Mouse (Mus musculus) MEL (cell line): ENCODE data around the gene Bcap29. TPM values are rescaled to one million over a fixed set of nuclear protein-coding genes. Genes with fewer than 3 reads are reported as not detected.
A peak's percentile ranks its signal among the peaks of the same experiment; 100 is the strongest.

ENCODE experiments used
- DNase-seq: peaks from one replicate; pipeline ENCODE4 v3.0.0; 2011; ENCODE audit warnings: low read depth, low spot score
- H3K27ac ChIP-seq: 2 replicates; pipeline ENCODE4 v1.5.1; 2012; ENCODE audit warnings: low read depth, mild to moderate bottlenecking, control low read depth, low read length, moderate library complexity; ENCODE audit not compliant: control insufficient read depth
- H3K27me3 ChIP-seq, 2 experiments: fragments of 150-350 bp in 1 of 2; sonication (generic) in 1 of 2; 2 replicates each; pipeline ENCODE4 v1.6.1; 2012; ENCODE audit warnings: low read length in 2 of 2, mild to moderate bottlenecking in 2 of 2, improper control_type of control experiment in 1 of 2, moderate library complexity in 1 of 2; ENCODE audit not compliant: insufficient read depth in 2 of 2, control insufficient read depth in 1 of 2
- H3K36me3 ChIP-seq, 2 experiments: 2 replicates each; pipeline ENCODE4 v1.6.1; 2012 to 2014; ENCODE audit warnings: low read length in 2 of 2, improper control_type of control experiment in 1 of 2, inconsistent platforms in 1 of 2, mild to moderate bottlenecking in 1 of 2; ENCODE audit not compliant: insufficient read depth in 2 of 2, control insufficient read depth in 1 of 2
- H3K4me1 ChIP-seq, 2 experiments: fragments of 150-350 bp in 1 of 2; sonication (generic) in 1 of 2; 2 replicates each; pipeline ENCODE4 v1.6.1; 2012; ENCODE audit warnings: low read length in 2 of 2, improper control_type of control experiment in 1 of 2, mild to moderate bottlenecking in 1 of 2; ENCODE audit not compliant: insufficient read depth in 2 of 2, control insufficient read depth in 1 of 2
- H3K4me3 ChIP-seq, 2 experiments: fragments of 150-350 bp in 1 of 2; sonication (generic) in 1 of 2; 2 replicates each; pipeline ENCODE4 v1.5.1; 2012; ENCODE audit warnings: low read depth in 2 of 2, low read length in 2 of 2, mild to moderate bottlenecking in 2 of 2, moderate library complexity in 2 of 2, control low read depth in 1 of 2, improper control_type of control experiment in 1 of 2; ENCODE audit not compliant: control insufficient read depth in 1 of 2, insufficient read depth in 1 of 2
- H3K79me2 ChIP-seq: 2 replicates; pipeline ENCODE4 v1.6.1; 2012; ENCODE audit warnings: mild to moderate bottlenecking, low read length, moderate library complexity; ENCODE audit not compliant: control insufficient read depth, poor library complexity, insufficient read depth
- H3K9ac ChIP-seq: 2 replicates; pipeline ENCODE4 v1.6.1; 2012; ENCODE audit warnings: low read depth, mild to moderate bottlenecking, control low read depth, low read length, moderate library complexity; ENCODE audit not compliant: control insufficient read depth, poor library complexity, severe bottlenecking
- H3K9me3 ChIP-seq: fragments of 150-350 bp; sonication (generic); replicated peaks from 2 replicates; pipeline ENCODE4 v1.6.1; 2012; ENCODE audit warnings: mild to moderate bottlenecking, low read length, improper control_type of control experiment, moderate library complexity; ENCODE audit not compliant: insufficient read depth
- BHLHE40 ChIP-seq: IDR thresholded peaks from 2 replicates; pipeline ENCODE4 v1.6.1; 2012; ENCODE audit warnings: low read depth, mild to moderate bottlenecking, inconsistent platforms, low read length, improper control_type of control experiment, borderline replicate concordance
- CHD1 ChIP-seq: IDR thresholded peaks from 2 replicates; pipeline ENCODE4 v1.6.1; 2012; ENCODE audit warnings: low read depth, mild to moderate bottlenecking, inconsistent platforms, low read length, improper control_type of control experiment
- CTCF ChIP-seq, 3 experiments: IDR thresholded peaks in 2 of 3; conservative IDR thresholded peaks in 1 of 3; 2 replicates each; pipeline ENCODE4 v1.5.1; 2011 to 2012; ENCODE audit warnings: low read length in 3 of 3, low read depth in 2 of 3, mild to moderate bottlenecking in 2 of 3, improper control_type of control experiment in 1 of 3, inconsistent platforms in 1 of 3, mixed read lengths in 1 of 3, moderate library complexity in 1 of 3; ENCODE audit not compliant: control insufficient read depth in 1 of 3, insufficient read depth in 1 of 3, poor library complexity in 1 of 3, severe bottlenecking in 1 of 3
- E2F4 ChIP-seq: IDR thresholded peaks from 2 replicates; pipeline ENCODE4 v1.6.1; 2011; ENCODE audit warnings: low read depth, low read length, improper control_type of control experiment, borderline replicate concordance
- GABPA ChIP-seq: IDR thresholded peaks from 2 replicates; pipeline ENCODE4 v1.6.1; 2012; ENCODE audit warnings: low read depth, mild to moderate bottlenecking, inconsistent platforms, low read length, improper control_type of control experiment, moderate library complexity
- HCFC1 ChIP-seq: IDR thresholded peaks from 2 replicates; pipeline ENCODE4 v1.6.1; 2012; ENCODE audit warnings: low read depth, mild to moderate bottlenecking, inconsistent platforms, low read length, improper control_type of control experiment, moderate library complexity
- KAT2A ChIP-seq: conservative IDR thresholded peaks from 2 replicates; pipeline ENCODE4 v1.6.1; 2012; ENCODE audit warnings: low read depth, low read length, improper control_type of control experiment, inconsistent platforms
- MAX ChIP-seq: IDR thresholded peaks from 2 replicates; pipeline ENCODE4 v1.6.1; 2011; ENCODE audit warnings: low read length, improper control_type of control experiment
- MAZ ChIP-seq: IDR thresholded peaks from 2 replicates; pipeline ENCODE4 v1.6.1; 2012; ENCODE audit warnings: low read depth, mild to moderate bottlenecking, inconsistent platforms, low read length, improper control_type of control experiment
- MEF2A ChIP-seq: IDR thresholded peaks from 2 replicates; pipeline ENCODE4 v1.6.1; 2014; ENCODE audit warnings: low read depth, mild to moderate bottlenecking, inconsistent platforms, low read length, improper control_type of control experiment; ENCODE audit not compliant: poor library complexity, insufficient replicate concordance, severe bottlenecking; ENCODE audit errors: extremely low read depth
- MXI1 ChIP-seq: IDR thresholded peaks from 2 replicates; pipeline ENCODE4 v1.6.1; 2011; ENCODE audit warnings: mild to moderate bottlenecking, low read depth, low read length, improper control_type of control experiment
- MYB ChIP-seq: IDR thresholded peaks from 2 replicates; pipeline ENCODE4 v1.6.1; 2011; ENCODE audit warnings: mild to moderate bottlenecking, low read depth, low read length, improper control_type of control experiment
- NELFE ChIP-seq: IDR thresholded peaks from 2 replicates; pipeline ENCODE4 v1.6.1; 2011; ENCODE audit warnings: low read depth, low read length, improper control_type of control experiment
- POLR2A ChIP-seq, 2 experiments: IDR thresholded peaks; 2 replicates each; pipeline ENCODE4 v1.6.1; 2011 to 2012; ENCODE audit warnings: low read length in 2 of 2, mild to moderate bottlenecking in 2 of 2, control low read depth in 1 of 2, improper control_type of control experiment in 1 of 2, low read depth in 1 of 2, moderate library complexity in 1 of 2; ENCODE audit not compliant: control insufficient read depth in 1 of 2, insufficient read depth in 1 of 2, poor library complexity in 1 of 2
- POLR2AphosphoS5 ChIP-seq: IDR thresholded peaks from 2 replicates; pipeline ENCODE4 v1.6.1; 2012; ENCODE audit warnings: low read depth, borderline replicate concordance, mild to moderate bottlenecking, inconsistent platforms, low read length, moderate library complexity, mixed read lengths
- RCOR1 ChIP-seq: IDR thresholded peaks from 2 replicates; pipeline ENCODE4 v1.6.1; 2012; ENCODE audit warnings: low read depth, mild to moderate bottlenecking, inconsistent platforms, low read length, improper control_type of control experiment
- SMC3 ChIP-seq: IDR thresholded peaks from 2 replicates; pipeline ENCODE4 v1.6.1; 2011; ENCODE audit warnings: low read depth, low read length, improper control_type of control experiment
- TAL1 ChIP-seq: IDR thresholded peaks from 2 replicates; pipeline ENCODE4 v1.6.1; 2012; ENCODE audit warnings: mild to moderate bottlenecking, inconsistent platforms, low read length, moderate library complexity, mixed read lengths
- TBP ChIP-seq: IDR thresholded peaks from 2 replicates; pipeline ENCODE4 v1.8.0; 2011; ENCODE audit warnings: low read depth, low read length, improper control_type of control experiment
- TCF12 ChIP-seq: IDR thresholded peaks from 2 replicates; pipeline ENCODE4 v1.6.1; 2014; ENCODE audit warnings: low read depth, mild to moderate bottlenecking, inconsistent platforms, low read length, improper control_type of control experiment, moderate library complexity
- ZMIZ1 ChIP-seq: IDR thresholded peaks from 2 replicates; pipeline ENCODE4 v1.6.1; 2012; ENCODE audit warnings: low read depth, mild to moderate bottlenecking, inconsistent platforms, low read length, improper control_type of control experiment, moderate library complexity
- polyA plus RNA-seq, 2 experiments: library from polyadenylated mRNA; stranded (reverse) in 1 of 2; unstranded in 1 of 2; fragments of >175 nt in 1 of 2; fragments of >200 nt in 1 of 2; gene quantifications; 2 replicates each; pipeline versions ENCODE4 v1.2.1 to v1.2.4; 2012; ENCODE audit warnings: low replicate concordance in 2 of 2, low read depth in 1 of 2; ENCODE audit not compliant: insufficient read length in 2 of 2, insufficient read depth in 1 of 2, missing spikeins in 1 of 2
- total RNA-seq: library from RNA; depleted of rRNA; stranded (reverse); fragments of 300-350 nt; gene quantifications from 2 replicates; pipeline ENCODE4 v1.2.3, GENCODE M21; 2012

Bcap29 gene
- total and polyA plus RNA-seq, 3 experiments = 34.0 to 63.4 TPM; not detected in 1

GRCm38 (mm10) chr12:31656841-31657240 is 22.4 kb upstream of the Bcap29 start:
- Histone ChIP-seq H3K9ac (no peak overlapping the region), H3K4me3 (no peak overlapping the region), H3K36me3 (peaks cover 4 to 12% of the 10 kb centered on the region in 2 experiments; a peak in 3 of 4 replicates), H3K79me2 (peaks cover 18% of the 10 kb centered on the region), H3K27me3 (no peaks in the 10 kb centered on the region), H3K27ac (no peak overlapping the region), H3K9me3 (no peaks in the 10 kb centered on the region), H3K4me1 (peaks cover 2 to 3% of the 10 kb centered on the region in 2 experiments; a peak in 3 of 4 replicates)
- DNase-seq = no peak
- TF ChIP-seq E2F4 (no peak), RCOR1 (0 out of 2 replicates have a peak, but pooled peaks have one; percentile 29), GABPA (no peak), TAL1 (no peak)

GRCm38 (mm10) chr12:31654965-31655477 is 20.6 kb upstream of the Bcap29 start:
- Histone ChIP-seq H3K9me3 (no peaks in the 10 kb centered on the region), H3K4me1 (peaks cover 2 to 3% of the 10 kb centered on the region in 2 experiments; a peak in 3 of 4 replicates), H3K79me2 (peaks cover 18% of the 10 kb centered on the region), H3K4me3 (peak overlapping the region; percentile 85 to 98), H3K9ac (peak overlapping the region; percentile 98), H3K36me3 (peaks cover 0 to 12% of the 10 kb centered on the region in 2 experiments; a peak in 3 of 4 replicates), H3K27me3 (no peaks in the 10 kb centered on the region), H3K27ac (peak overlapping the region; percentile 60)
- TF ChIP-seq CTCF (IDR thresholded peaks at IDR 0.05 in 2 of 3, conservative IDR thresholded peaks at IDR 0.05 in 1 of 3; ENCODE audit: control insufficient read depth in 1 of 3, insufficient read depth in 1 of 3, low read depth in 2 of 3, low read length in 3 of 3, poor library complexity in 1 of 3, severe bottlenecking in 1 of 3) (peak in 1 of 3 experiments; percentile 15; a peak in 1 of 6 replicates), NELFE (peak; percentile 11; the same call in 1 of the 2 replicates), POLR2A (IDR thresholded peaks at IDR 0.05; ENCODE audit: control insufficient read depth in 1 of 2, insufficient read depth in 1 of 2, low read depth in 1 of 2, low read length in 2 of 2, poor library complexity in 1 of 2) (no peak; a peak in 1 of 4 replicates), MXI1 (no peak), TCF12 (no peak), MEF2A (no peak), ZMIZ1 (no peak), SMC3 (no peak)
- DNase-seq = no peak

DNA sequence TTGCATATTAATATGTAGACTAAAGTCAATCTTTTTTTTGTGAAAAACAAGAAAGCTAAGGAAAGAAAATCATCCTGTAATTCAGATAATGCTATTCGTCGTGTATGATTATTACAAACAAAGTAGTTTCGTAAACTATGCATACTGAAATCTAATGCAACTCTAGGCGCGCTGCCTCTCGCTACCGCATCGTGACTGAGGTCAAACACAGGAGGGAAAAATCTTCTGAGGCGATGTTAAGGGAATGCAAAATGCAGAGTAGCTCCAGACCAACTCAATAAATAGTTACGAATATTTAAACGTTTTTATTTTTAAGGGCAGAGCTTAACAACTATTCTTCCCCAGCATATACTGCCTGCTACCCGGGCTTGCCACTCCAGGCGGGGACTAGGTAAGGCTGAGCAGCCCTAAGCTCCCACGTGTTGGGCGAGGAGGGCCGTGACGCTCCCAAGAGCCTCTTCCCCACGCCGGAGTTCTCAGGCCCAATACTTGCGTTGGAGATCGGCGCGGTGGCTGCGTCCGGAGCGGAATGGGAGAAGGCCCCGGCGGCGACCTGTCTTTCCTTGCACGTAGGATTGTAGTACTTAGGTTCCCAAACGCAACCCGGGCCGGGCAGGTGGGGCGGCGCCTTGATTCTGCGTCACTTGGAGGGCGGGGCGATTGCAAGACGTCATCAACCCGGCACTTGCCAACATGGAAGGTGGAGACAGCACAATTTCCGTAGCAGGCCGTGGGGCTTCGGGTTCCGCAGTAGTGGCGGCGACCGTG is 19.9 kb upstream of the Bcap29 start, which contains the start of the genes Dus4l and Cog5:
TSS of gene Dus4l (minus strand) at position 630 of the 768 bp plus-strand sequence.
TSS of gene Cog5 (plus strand) at position 673 of the 768 bp plus-strand sequence.
- Histone ChIP-seq H3K36me3 (peaks cover 0 to 12% of the 10 kb centered on the region in 2 experiments; a peak in 3 of 4 replicates), H3K79me2 (peaks cover 18% of the 10 kb centered on the region), H3K9ac (peak within 1 kb of the TSS; percentile 98), H3K27me3 (no peaks in the 10 kb centered on the region), H3K9me3 (no peaks in the 10 kb centered on the region), H3K4me1 (peaks cover 2 to 3% of the 10 kb centered on the region in 2 experiments; a peak in 3 of 4 replicates), H3K4me3 (peak within 1 kb of the TSS; percentile 85 to 98), H3K27ac (peak within 1 kb of the TSS; percentile 88)
- peak; percentile 96 for DNase-seq
- peak; percentile 63; the same call in 1 of the 2 replicates for TF ChIP-seq TBP
- TF ChIP-seq MAX = peak; percentile 86; the same call in 1 of the 2 replicates
- TF ChIP-seq HCFC1 = peak; percentile 92
- no peak for TF ChIP-seq MEF2A
- TF ChIP-seq MAZ = peak; percentile 71; the same call in 1 of the 2 replicates
- TF ChIP-seq CHD1 = no peak
- no peak for TF ChIP-seq MYB
- peak; percentile 99 for TF ChIP-seq MXI1
- TF ChIP-seq GABPA = 0 out of 2 replicates have a peak, but pooled peaks have one; percentile 25
- TF ChIP-seq KAT2A = peak; percentile 59; the same call in 1 of the 2 replicates
- no peak for TF ChIP-seq BHLHE40
- TF ChIP-seq ZMIZ1 = peak; percentile 75; the same call in 1 of the 2 replicates
- TF ChIP-seq POLR2AphosphoS5 = no peak
- no peak for TF ChIP-seq SMC3
- TF ChIP-seq CTCF (IDR thresholded peaks at IDR 0.05 in 2 of 3, conservative IDR thresholded peaks at IDR 0.05 in 1 of 3; ENCODE audit: control insufficient read depth in 1 of 3, insufficient read depth in 1 of 3, low read depth in 2 of 3, low read length in 3 of 3, poor library complexity in 1 of 3, severe bottlenecking in 1 of 3) = no peak
